Mouse (Mus musculus) myocyte (in vitro differentiated cells): ENCODE data around the gene Nav3.

Experiments
- CEBPB ChIP-seq: IDR thresholded peaks from 2 replicates; pipeline ENCODE4 v1.6.1; 2011; ENCODE audit warnings: mild to moderate bottlenecking, moderate library complexity; ENCODE audit not compliant: poor library complexity, insufficient read depth, severe bottlenecking
- MYOG ChIP-seq, 3 experiments: IDR thresholded peaks; one replicate each; pipeline ENCODE4 v1.6.1; 2011; ENCODE audit warnings: control low read depth in 2 of 3, low read depth in 2 of 3, mild to moderate bottlenecking in 2 of 3; ENCODE audit not compliant: insufficient read length in 2 of 3, control insufficient read depth in 1 of 3, insufficient read depth in 1 of 3
- POLR2A ChIP-seq: IDR thresholded peaks from one replicate; pipeline ENCODE4 v1.6.1; 2011; ENCODE audit warnings: low read depth, mild to moderate bottlenecking, control low read depth, moderate library complexity; ENCODE audit not compliant: insufficient read length
- USF1 ChIP-seq: IDR thresholded peaks from one replicate; pipeline ENCODE4 v1.6.1; 2011; ENCODE audit warnings: low read depth, mild to moderate bottlenecking, control low read depth, moderate library complexity

- TF ChIP-seq POLR2A (no peak), CEBPB (no peak), USF1 (no peak), MYOG (IDR thresholded peaks at IDR 0.05; ENCODE audit: control insufficient read depth in 1 of 3, insufficient read depth in 1 of 3, insufficient read length in 2 of 3, low read depth in 2 of 3) (no peak)
These were observed 783.1 kb downstream of the Nav3 start for GRCm38 (mm10) chr10:109672896-109673295.
